Mouse (Mus musculus) 3T3-L1 (cell line): ENCODE measurements around the gene Gm10961.
A peak's percentile ranks its signal among the peaks of the same experiment; 100 is the strongest.

Experiments
- DNase-seq: peaks from one replicate; pipeline ENCODE4 v3.0.0-alpha.2; 2015; ENCODE audit warnings: low read depth, low spot score

Gene Gm10961

DNA sequence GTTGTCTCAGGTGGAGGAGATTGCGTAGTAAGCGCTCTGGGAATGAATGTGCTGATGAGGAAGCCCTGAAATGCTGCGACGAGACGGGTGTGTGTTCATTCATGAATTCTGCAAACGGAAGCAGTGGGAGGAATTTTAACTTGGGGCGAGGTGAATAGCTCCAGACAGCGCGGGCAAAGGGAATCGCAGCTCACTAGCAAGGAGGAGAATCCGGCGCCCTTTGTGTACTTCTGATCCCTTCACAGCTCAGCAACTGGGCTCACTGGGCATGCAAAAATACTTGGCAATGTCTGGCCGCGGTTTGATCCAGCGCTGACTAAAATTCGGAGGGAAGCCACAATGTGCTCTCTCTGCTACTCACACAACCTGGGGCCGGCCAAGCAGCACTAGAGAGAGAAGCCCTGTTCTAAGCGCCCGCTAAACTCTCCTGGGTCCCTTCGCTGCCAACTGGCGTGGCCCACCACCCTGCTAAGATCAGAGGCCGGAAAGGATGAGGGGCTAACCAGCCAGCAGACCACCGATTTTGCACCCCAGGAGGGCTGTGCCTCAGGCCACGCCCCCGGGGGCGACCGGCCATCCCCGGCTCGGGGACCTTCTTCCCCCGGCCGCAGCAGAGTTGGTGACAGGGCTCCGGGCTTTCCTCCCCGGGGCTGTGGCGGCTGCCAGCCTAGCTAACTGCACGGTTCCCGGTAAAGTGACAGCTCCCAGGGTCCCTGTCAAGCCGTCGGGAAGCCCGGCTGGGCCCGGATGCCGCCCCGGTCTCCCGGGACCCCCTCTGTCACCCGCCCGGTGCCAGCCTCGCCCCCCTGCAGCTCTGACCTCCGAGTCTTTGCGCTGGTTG is at the start of gene Gm10961:
Gm10961 (plus strand) TSS at position 641 of the 841 bp plus-strand sequence.
- peak; percentile 53 for DNase-seq

DNA sequence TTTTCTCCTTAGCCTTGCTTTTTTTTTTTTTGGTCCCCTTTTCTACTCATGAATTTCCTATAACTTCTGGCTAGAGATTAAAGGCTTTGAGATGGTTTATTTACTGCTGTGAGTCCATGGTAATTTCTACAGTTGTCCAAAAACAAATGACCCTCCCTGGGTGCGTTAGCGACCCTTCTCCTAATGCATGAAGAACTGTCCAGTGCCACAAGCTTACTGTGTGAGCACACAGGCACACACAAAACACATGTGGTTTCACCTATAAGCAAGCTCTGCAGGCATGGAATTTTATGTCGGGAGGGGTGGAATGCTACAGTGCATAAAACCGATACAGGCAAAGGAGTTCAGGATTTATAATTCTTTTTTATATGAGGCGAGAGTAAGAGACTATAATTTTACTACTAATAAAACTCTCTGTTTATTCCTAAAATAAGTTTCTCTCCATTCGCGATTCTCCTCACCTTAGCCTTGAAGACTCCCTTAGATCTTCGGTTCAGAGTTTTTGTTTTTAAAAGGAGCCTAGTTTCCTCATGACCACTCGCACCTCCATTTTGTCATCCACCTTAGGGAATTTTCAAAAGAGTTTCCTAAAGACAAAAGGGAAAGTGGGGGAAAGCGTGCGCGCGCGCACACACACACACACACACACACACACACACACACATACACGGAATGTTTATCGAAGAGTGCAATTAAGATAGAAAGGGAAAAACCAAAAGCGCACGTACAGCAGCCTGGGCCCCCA is 48.8 kb upstream of the Gm10961 start:
- no peak for DNase-seq

DNA sequence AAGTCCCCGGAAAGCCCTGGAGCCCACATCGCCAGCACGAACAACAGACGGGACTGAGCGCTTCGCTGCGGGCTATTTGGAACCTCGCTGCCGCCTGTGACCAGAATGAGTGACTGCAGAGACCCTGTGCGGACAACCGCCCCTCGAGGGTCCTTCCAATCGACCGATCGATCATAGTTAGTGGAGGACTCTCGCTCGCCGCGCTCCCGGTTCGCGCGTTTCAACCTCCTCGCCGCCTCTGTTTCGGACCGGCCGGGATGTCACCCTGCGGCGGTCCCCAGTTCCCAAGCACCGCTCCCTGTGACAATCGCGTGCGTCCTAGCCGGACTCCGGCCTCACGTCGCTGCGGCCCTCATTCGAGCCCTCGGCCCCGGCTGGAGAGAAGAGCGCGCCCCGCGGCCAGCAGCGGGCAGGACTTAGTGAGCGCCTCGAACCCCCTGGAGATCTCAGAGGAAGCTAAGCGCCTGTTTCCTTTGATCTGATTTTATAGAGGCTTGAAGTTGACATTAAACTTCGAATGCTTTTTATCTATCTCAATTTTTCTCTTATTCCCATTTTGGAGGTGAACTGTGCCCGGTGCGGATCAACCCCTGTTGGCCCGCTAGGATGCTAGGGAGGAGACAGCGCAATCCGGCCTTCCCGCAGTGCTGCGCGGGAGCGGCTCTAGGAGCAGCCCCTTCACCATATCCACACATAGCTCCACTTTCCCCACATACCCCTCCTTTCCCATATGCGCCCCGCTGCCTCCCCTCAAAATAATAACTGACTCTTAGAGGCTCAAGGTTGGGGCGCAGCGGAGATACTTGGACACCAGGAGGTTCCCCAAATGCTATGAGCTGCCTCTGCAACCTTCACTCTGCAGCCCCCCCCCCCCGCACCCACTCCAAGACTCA is 48.0 kb upstream of the Gm10961 start:
- no peak for DNase-seq

DNA sequence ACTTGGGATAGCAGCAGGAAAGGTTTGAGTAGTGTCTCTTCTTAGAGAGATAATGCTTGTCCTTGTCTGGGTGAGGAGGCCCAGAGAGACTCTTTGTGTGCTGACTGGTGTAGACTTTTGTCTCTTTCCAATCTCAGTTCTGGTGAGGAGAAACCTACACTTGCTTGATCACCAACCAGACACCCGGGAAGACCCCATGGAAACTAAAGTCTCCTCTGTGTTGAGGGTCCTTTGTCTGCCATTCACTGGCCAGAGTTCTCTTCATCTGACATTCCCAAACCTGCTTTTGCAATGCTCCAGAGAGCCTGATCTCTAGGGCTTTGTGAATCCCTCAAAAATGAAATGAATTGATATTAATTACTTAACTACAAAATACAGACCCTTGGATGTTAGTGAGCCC is 47.2 kb upstream of the Gm10961 start:
- DNase-seq = no peak

DNA sequence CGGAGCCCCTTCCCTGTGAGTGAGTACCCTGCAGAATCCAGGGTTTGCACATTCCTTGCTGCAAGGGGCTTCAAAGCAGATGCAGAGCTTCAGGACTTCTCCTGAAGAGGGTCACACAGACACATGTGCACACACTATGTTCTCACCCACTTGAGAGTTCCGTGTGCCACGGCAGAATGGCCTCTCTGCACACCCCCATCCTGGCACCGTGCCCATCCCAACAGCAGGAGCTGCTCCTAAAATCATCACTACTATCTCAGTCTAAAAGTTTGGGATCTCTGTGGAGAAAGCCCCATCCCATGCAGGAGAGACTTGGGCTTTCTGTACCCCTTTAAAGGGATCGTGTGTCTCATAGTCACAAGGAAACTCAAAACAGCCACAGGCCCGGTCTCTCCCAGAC is 44.6 kb upstream of the Gm10961 start:
- no peak for DNase-seq

DNA sequence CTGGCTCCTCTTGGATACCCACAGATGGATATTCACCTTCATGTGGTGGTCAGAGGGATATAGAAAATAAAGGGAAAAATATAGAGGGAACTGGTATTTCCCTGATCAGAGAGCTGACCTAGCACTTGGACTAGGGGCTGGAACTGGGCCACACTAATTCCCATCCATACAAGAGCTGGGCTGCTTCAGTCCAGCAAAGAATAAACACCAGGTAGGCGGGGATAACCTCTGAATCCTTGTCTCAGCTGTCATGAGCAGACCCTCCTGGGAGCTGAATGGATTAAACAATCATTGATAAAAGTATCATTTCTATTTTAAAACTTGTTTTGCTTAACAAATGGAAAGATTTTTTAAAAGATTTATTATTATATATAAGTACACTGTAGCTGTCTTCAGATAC is 39.5 kb upstream of the Gm10961 start:
- no peak for DNase-seq

DNA sequence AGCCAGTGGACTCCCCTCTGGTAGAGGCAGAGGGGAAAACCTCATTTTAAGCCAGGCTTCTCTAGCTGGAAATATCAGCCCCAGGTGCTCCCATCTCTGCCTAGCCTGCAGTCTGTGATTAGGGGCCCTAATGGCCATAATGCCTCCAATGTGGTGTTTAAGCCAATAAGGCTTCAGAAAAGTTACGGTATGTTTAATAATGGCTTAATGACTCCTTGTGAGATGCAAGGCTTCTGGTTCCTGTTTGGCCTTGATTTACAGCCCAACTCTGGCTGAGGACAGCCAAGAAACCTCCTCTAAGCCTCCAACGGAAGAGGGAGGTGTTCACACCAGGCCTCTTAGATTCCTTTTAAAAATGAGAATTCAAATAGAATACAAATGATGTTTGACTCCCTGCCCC is 37.5 kb upstream of the Gm10961 start:
- DNase-seq = no peak

DNA sequence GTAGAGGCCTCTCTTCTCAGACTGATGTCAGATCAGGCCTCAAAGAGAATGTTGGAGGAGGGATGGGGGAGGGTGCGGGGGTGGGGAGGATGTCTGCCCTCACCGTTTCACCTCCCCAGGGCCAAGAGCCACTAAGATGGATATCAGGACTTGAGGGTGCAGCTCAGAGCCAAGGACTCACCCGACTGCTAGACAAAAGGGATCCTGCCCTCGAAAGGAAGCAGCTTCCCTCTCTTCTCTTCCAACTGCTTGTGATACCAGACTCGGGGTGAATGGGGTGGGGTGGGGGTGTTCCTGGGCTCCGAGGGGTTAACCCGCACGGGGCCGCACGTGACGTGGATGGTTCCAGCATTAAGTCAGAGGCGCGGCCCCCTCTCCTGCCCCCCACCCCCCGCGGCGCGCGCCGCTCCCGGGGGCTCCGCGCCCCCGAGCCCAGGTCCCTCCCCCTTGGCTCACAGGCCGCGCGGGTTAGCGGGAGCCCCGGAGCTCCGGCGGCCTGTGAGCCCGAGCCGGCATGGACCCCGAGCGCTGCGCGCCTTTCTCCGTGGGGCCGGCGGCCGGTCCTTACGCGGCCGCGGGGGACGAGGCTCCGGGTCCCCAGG is 36.4 kb upstream of the Gm10961 start, which contains the start of gene Alx3:
Alx3 (plus strand) TSS at position 370 of the 602 bp plus-strand sequence.
- no peak for DNase-seq

GRCm38 (mm10) chr3:107595264-107595937 is 35.7 kb upstream of the Gm10961 start:
- no peak for DNase-seq

GRCm38 (mm10) chr3:107595938-107596461 is 35.1 kb upstream of the Gm10961 start:
- DNase-seq = no peak

GRCm38 (mm10) chr3:107596559-107596958 is 34.6 kb upstream of the Gm10961 start:
- DNase-seq = no peak

DNA sequence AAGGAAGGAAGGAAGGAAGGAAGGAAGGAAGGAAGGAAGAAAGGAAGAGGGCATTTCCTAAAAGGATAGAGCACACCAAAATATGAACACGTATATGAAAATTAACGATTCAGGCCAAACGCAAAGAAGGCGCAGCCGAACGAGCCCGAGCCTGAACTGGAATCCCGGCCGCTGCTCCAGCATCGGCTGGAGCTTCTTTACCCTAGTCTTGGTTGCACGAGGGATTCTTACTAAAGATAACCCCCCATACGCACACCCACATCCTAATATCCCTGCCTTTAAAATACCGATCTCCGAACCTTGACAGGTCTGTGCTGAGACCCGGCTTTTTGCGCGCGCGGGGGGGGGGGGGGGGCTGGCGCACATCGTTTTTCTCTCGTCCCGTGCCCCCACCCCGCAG is 34.0 kb upstream of the Gm10961 start:
- DNase-seq = no peak

- DNase-seq = no peak
Measured at GRCm38 (mm10) chr3:107597586-107598389, 33.3 kb upstream of the Gm10961 start.

DNA sequence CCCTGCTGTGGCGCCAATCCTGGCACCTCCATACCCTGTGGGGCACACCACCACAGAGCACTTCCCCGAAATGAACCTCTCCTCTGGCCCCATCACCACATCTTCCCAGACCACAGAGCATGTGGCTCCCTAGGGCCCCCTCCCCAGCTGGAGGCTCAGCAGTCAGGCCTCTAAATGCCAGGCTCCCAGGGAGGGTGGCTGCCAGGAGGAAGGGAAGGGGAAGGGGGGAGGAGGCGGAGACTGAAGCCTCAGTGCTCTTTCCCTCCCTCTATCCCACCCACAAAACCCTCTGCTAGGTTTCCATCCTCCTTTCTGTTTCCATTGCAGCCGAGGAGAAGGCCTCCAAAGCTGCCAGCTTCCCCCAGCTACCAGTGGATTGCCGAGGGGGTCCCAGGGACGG is 31.0 kb upstream of the Gm10961 start:
- DNase-seq = no peak

DNA sequence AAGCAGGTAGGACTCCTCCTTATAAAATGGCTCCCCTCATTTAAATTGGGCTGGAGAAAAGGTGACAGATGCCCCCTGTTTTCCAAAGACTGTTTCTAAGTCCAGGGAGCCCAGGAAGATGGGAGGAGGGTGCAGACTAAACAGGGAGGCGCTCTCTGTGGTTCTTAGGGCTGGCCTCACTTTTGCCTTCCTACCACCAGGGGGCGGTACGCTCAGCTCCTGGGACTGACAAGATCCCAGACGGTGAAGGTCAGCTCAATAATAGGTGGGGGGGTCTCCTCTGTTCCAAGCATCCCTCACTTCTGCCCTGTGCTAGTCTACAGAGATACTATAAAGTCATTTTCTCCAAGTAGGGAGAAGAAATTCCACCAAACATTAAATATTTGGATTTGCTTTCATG is 25.8 kb upstream of the Gm10961 start:
- peak; percentile 62 for DNase-seq

- DNase-seq = no peak
Measured at GRCm38 (mm10) chr3:107607221-107607620, 23.9 kb upstream of the Gm10961 start.

GRCm38 (mm10) chr3:107608808-107609207 is 22.3 kb upstream of the Gm10961 start:
- no peak for DNase-seq

GRCm38 (mm10) chr3:107609376-107609775 is 21.7 kb upstream of the Gm10961 start:
- DNase-seq = no peak

DNA sequence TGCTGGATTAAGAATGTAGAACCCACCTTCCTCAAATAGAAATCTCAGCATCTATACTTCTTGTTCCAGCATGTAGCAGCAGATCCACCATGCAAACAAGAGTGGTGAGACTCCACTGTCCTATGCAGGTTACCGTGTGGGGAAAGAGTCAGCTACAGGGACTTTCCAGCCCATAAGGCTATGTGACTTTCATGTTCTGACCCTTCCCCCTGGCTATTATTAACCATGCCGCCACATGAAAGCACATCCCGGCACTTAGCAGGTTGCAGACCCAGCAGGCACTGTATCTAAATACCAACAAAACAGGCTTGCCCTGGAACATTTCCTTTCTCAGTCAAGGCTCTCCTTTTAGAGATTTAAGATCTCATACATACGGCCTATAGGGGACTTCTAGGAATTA is 19.7 kb upstream of the Gm10961 start:
- DNase-seq = no peak
